Mouse (Mus musculus): Measurements from ENCODE around the gene Cnga4. TPM values are rescaled to one million over a fixed set of nuclear protein-coding genes. Genes with fewer than 3 reads are reported as not detected.

Cnga4 gene
- total and polyA plus RNA-seq, 3 experiments, result not detected

- Histone ChIP-seq H3K9ac (ENCODE audit: control insufficient read depth, low read depth, low read length, poor library complexity, severe bottlenecking) (no peak overlapping the region), H3K4me3 (ENCODE audit: control insufficient read depth in 1 of 2, insufficient read depth in 1 of 2, low read depth in 2 of 2, low read length in 2 of 2) (no peak overlapping the region), H3K79me2 (ENCODE audit: control insufficient read depth, insufficient read depth, low read length, poor library complexity) (no peaks in the 10 kb centered on the region), H3K4me1 (ENCODE audit: control insufficient read depth in 1 of 2, insufficient read depth in 2 of 2, low read length in 2 of 2) (no peaks in the 10 kb centered on the region), H3K27me3 (ENCODE audit: control insufficient read depth in 1 of 2, insufficient read depth in 2 of 2, low read length in 2 of 2) (peaks cover 0 to 2% of the 10 kb centered on the region in 2 experiments; a peak in 1 of 4 replicates), H3K9me3 (replicated peaks; ENCODE audit: insufficient read depth, low read length) (no peaks in the 10 kb centered on the region), H3K27ac (ENCODE audit: control insufficient read depth, low read depth, low read length) (no peak overlapping the region), H3K36me3 (ENCODE audit: control insufficient read depth in 1 of 2, insufficient read depth in 2 of 2, low read length in 2 of 2) (no peaks in the 10 kb centered on the region)
- no peak for DNase-seq (ENCODE audit: low read depth, low spot score)
- TF ChIP-seq CTCF (IDR thresholded peaks at IDR 0.05 in 2 of 3, conservative IDR thresholded peaks at IDR 0.05 in 1 of 3; ENCODE audit: control insufficient read depth in 1 of 3, insufficient read depth in 1 of 3, low read depth in 2 of 3, low read length in 3 of 3, poor library complexity in 1 of 3, severe bottlenecking in 1 of 3) (no peak), RAD21 (IDR thresholded peaks at IDR 0.05; ENCODE audit: low read depth, low read length) (no peak), TCF12 (IDR thresholded peaks at IDR 0.05; ENCODE audit: low read depth, low read length) (no peak), EP300 (IDR thresholded peaks at IDR 0.05; ENCODE audit: low read depth in 1 of 2, low read length in 2 of 2) (no peak), SMC3 (IDR thresholded peaks at IDR 0.05; ENCODE audit: low read depth, low read length) (no peak), SIN3A (IDR thresholded peaks at IDR 0.05; ENCODE audit: low read length) (no peak), MAX (IDR thresholded peaks at IDR 0.05; ENCODE audit: low read length) (no peak), TAL1 (IDR thresholded peaks at IDR 0.05; ENCODE audit: low read length) (no peak), JUND (IDR thresholded peaks at IDR 0.05; ENCODE audit: low read depth, low read length) (no peak), MYB (IDR thresholded peaks at IDR 0.05; ENCODE audit: low read depth, low read length) (no peak), POLR2AphosphoS2 (IDR thresholded peaks at IDR 0.05; ENCODE audit: low read length) (no peak), CHD1 (IDR thresholded peaks at IDR 0.05; ENCODE audit: low read depth, low read length) (no peak), NRF1 (IDR thresholded peaks at IDR 0.05; ENCODE audit: insufficient read depth, low read depth, low read length, poor library complexity, severe bottlenecking) (no peak)
Observed at GRCm38 (mm10) chr7:105420903-105421302, 16.5 kb downstream of the Cnga4 start.

GRCm38 (mm10) chr7:105424368-105424767 lies 20.0 kb downstream of the Cnga4 start:
- Histone ChIP-seq H3K4me1 (ENCODE audit: control insufficient read depth in 1 of 2, insufficient read depth in 2 of 2, low read length in 2 of 2) (no peaks in the 10 kb centered on the region), H3K9ac (ENCODE audit: control insufficient read depth, low read depth, low read length, poor library complexity, severe bottlenecking) (no peak overlapping the region), H3K27ac (ENCODE audit: control insufficient read depth, low read depth, low read length) (no peak overlapping the region), H3K27me3 (ENCODE audit: control insufficient read depth in 1 of 2, insufficient read depth in 2 of 2, low read length in 2 of 2) (no peaks in the 10 kb centered on the region), H3K9me3 (replicated peaks; ENCODE audit: insufficient read depth, low read length) (no peaks in the 10 kb centered on the region), H3K79me2 (ENCODE audit: control insufficient read depth, insufficient read depth, low read length, poor library complexity) (no peaks in the 10 kb centered on the region), H3K36me3 (ENCODE audit: control insufficient read depth in 1 of 2, insufficient read depth in 2 of 2, low read length in 2 of 2) (no peaks in the 10 kb centered on the region), H3K4me3 (ENCODE audit: control insufficient read depth in 1 of 2, insufficient read depth in 1 of 2, low read depth in 2 of 2, low read length in 2 of 2) (no peak overlapping the region)
- TF ChIP-seq MXI1 (IDR thresholded peaks at IDR 0.05; ENCODE audit: low read depth, low read length) (no peak), SIN3A (IDR thresholded peaks at IDR 0.05; ENCODE audit: low read length) (no peak), RAD21 (IDR thresholded peaks at IDR 0.05; ENCODE audit: low read depth, low read length) (no peak), USF1 (IDR thresholded peaks at IDR 0.05; ENCODE audit: low read depth, low read length) (no peak), ETS1 (IDR thresholded peaks at IDR 0.05; ENCODE audit: low read depth, low read length) (no peak), MYC (IDR thresholded peaks at IDR 0.05; ENCODE audit: low read depth, low read length) (no peak)
- no peak for DNase-seq (ENCODE audit: low read depth, low spot score)

Data from MEL (cell line).